Mouse (Mus musculus): Measurements from ENCODE around the gene Nqo2.
"Not testable (repeated sequence)": the region's sequence is repeated elsewhere in the genome, so short reads cannot be mapped to it uniquely, and the experiment has no call there.

The Nqo2 gene

DNA sequence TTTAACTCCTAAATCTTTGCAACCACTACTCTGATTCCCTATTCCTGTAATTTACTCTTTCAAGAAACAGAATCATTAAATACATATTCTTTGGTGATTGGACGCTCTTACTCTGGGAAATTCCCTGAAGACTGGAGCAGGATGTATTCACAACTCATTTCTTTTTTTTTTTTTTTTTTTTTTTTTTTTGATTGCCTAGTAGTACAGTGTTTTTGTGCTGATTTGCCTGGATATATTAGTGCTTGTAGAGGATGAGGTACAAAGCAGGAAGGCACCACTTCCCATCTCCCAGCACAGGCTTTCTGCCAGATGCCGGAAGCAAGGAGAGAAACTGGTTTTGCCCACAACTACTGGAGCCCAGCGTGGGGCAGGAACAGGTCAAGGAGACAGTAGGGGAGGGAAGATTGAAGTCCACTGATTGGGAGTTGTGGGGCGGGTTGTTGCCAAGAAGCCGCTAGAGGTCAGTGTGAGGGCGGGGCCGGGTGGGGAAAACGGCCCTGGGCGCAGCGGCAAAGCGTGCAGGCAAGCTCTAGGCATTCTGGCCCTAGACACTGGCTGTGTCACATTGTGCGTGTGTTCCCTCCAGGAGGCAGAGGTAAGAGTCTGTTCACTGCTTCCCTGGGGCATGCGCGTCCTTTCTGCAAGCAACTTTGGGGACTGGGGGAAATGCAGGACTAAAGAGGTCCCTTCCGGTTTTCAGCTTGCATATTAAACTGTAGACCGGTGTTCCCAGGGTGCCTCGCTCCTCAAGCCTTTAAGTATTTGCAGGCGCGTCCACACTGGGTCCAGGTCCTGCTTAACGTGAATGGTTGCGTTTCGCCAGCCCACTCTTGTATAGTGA, at the start of gene Nqo2:
Gene Nqo2, plus strand, starts transcription at position 482 of the 841 bp plus-strand sequence.
- in situ Hi-C loops (cut with MboI), result no loop called here

GRCm38 (mm10) chr13:33921041-33921440, 43.4 kb upstream of the Nqo2 start:
- in situ Hi-C loops (cut with MboI), result no loop called here

DNA sequence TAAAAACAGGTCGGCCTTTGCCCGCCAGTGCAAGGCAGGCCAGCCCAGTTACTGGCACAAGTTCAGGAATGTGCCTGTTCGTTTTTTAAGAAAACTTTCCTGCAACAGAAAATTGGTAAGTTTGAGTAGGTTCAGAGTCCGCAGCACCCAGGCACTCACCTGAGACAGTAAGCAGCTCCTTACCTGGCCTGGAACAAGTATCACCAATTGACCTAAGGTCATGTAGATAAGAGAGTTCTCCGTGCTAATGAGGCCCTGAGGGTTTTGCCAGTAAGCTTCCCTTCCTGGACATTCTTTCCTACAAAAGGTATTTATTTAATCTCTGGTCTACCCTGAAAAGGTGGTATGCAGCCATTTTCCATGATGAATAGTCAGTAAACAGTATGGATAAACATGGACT, 42.8 kb upstream of the Nqo2 start:
- in situ Hi-C loops (cut with MboI), result no loop called here

DNA sequence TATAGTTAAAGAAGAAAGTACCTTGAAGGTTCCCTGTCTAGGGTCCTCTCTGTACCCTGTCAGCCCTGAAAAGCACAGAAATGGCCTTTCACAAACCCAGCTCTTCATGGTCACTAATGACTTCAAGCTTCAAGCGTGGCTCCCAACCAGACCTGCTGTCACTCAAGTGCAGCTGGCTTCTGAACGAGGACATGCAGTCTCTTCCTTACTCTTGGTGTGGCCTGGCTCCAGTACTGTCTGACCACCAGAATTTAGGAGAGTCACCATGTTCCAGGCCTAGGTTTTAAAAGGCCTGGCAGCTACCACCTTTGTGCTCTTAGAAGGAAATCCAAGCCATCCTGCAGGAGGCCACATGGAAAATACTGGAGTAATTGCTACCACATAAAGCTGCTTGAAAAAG, 34.2 kb upstream of the Nqo2 start:
- in situ Hi-C loops (cut with MboI), result no loop called here

DNA sequence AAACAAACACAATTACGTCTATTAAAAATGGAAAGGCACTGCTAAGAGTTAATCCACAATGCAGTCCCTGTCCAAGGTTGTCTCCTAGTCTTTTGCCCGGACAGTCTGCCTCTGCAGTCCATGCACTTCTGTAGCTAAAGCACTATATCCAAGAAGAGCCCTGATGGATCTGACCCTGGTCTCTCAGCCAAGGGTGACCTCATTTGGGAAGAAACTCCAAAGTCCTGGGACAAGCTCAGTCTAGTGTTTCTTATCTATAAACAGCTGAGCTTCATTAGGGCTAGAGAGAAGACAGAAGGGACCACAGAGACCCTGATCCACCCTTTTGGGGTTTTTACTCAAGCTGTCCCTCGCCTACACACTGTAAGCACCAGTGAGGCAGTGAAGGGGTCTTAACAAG, 33.6 kb upstream of the Nqo2 start:
- in situ Hi-C loops (cut with MboI), result no loop called here

DNA sequence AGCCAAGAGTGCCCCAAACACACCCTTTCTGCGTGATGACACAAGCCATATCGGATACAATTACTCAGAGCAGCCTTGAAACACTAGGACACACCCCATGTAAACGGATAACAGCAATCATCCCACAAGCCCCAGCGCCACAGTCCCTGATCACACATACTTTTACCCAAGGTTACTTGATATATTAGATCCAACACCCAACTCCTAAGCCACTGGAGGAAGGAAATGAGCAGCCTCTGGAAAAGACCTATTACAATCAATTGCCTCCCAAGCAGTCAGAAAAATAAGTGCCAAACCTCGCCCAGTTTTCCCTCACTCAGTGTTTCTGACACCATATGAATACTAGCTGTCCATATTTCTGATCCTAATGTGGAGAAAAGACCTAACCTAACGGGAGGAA, 29.7 kb upstream of the Nqo2 start:
- in situ Hi-C loops (cut with MboI), result no loop called here

DNA sequence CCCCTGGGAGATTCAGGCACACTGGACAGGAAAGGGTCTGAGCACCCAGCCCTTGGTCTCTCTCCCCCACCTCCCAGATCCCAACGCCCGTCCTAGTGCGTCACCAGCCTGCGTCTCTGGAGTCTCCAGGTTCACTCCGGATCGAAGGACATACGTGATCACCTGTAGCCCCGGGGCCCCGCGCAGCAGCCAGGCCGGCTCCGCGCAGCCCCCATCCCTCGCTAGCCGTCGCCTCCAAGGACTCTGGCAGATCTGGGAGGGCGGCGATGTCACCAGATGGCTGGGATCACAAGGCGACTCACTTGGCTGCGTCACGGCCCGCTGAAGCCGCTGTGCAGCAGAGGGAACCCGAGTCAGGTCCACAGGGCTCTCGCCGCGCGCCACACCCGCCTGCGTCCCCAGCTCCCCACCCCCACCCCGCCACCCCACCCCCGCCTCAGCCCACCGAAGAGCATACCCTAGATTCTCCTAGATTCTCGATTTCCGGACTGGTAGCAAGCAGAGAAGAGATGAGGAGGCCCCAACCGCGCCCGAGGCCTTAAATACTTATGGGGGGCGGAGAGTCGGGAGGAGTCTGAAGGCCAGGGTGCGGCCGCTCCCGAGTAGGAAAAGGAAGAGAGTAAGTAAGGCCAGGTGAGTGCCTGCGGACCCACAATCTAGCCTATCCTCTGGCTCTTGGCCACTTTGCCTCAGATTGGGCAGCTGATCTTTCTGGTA, 28.9 kb upstream of the Nqo2 start:
- in situ Hi-C loops (cut with MboI), result no loop called here

DNA sequence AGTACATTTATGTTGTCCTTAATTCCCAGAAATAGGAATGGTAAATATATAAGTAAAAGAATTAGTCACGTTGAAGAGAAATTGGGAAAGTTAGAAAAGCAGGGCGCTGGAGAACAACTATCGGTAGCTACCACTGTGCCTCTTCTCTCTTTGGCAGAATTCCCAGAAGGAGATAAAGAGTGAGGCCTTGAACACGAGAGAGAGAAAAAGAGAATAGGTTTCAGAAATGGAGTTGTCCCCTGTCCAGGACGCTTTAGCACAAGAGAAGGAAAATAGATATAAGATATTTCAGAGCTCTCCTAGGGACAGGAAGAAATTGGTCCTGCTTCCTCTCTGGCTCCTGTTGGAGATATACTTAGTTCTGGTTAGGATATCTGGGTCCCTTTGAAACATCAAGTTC, 27.3 kb upstream of the Nqo2 start:
- in situ Hi-C loops (cut with MboI), result no loop called here

DNA sequence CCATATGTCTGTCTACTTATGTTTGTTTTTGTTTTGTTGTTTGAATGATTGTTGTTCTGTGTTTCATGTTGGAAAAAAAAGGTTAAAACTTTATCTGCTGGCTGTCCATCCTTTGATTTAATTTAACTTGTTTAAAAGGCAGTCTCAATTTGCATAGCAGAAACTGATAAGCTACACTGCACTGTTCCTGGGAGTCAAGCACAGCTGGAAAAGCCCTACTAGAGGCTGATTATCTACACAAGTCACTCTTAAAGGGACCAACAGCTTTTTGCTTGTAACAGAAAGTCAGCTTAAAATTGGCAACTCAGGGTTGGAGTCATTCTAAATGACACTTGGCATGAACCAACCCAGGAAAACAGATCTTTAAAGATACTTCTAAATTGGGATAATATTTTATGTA, 26.9 kb upstream of the Nqo2 start:
- in situ Hi-C loops (cut with MboI), result not testable (repeated sequence)

DNA sequence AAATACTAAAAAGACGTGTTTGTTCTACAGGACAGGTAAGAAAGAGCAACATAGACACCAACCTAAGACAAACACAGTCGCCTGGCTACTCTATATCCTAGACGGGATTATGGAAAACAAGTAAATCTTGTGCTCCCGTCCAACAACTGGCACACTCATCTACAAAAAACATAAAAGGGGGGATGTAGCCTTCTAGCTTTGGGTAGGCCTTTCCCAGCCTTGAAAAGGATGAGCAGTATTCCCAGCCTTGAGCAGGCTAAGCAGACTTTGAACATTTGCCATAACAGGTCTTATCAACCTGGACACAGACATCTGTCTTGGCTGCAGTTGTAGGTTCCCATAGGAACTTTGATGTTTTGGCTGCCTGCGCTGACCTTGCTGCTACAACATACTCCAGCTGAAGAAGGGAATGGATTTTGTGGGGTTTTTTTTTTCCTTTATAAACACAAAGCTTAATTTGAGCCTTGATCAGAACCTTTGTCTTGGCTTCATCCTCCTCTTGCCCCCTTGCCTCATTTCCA, 23.1 kb upstream of the Nqo2 start:
- in situ Hi-C loops (cut with MboI), result no loop called here

GRCm38 (mm10) chr13:33942212-33942779, 22.2 kb upstream of the Nqo2 start:
- in situ Hi-C loops (cut with MboI), result no loop called here

GRCm38 (mm10) chr13:33951308-33952074, 13.0 kb upstream of the Nqo2 start:
- in situ Hi-C loops (cut with MboI), result no loop called here

DNA sequence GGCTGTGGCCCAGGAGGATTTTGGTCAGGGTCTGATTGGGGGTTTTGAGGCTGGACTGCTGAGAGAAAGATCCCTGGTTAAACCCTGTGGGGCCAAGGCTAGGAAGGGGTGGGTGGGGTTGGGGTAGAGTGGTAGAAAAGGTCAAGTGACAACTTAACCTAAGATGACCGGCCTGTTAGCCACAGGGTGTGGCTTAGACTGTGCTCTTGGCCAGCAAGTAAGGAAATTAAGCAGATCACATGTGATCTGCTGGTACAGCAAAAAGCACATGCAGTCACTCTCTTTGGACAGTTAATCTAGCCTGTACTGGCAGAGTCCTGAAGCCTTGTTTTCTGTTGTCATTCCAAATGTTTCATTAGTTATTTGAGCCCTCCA, 12.4 kb upstream of the Nqo2 start:
- in situ Hi-C loops (cut with MboI), result no loop called here

DNA sequence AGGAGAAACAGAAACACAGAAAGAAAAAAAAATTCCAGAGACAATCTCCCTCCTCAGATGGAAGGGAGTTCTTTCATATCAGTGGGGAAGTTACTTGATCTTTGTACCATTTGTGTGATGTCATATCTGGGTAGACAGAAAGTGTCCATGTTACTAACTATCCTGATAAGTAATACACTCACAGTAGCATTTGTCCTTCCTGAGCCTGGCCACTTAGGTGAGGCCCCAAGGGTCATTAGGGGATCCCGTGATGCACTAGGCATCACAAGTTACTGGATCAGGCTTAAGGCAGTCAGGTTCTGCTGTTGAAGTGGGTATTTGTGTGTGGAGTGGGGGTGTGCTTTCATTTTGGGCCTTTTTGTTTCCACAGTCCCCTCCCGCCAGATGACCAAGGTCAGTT, 11.5 kb upstream of the Nqo2 start:
- in situ Hi-C loops (cut with MboI), result no loop called here

- in situ Hi-C loops (cut with MboI), result no loop called here
Measured at GRCm38 (mm10) chr13:33956571-33957421, 7.7 kb upstream of the Nqo2 start.

GRCm38 (mm10) chr13:33959771-33960170, 4.7 kb upstream of the Nqo2 start:
- in situ Hi-C loops (cut with MboI), result no loop called here

DNA sequence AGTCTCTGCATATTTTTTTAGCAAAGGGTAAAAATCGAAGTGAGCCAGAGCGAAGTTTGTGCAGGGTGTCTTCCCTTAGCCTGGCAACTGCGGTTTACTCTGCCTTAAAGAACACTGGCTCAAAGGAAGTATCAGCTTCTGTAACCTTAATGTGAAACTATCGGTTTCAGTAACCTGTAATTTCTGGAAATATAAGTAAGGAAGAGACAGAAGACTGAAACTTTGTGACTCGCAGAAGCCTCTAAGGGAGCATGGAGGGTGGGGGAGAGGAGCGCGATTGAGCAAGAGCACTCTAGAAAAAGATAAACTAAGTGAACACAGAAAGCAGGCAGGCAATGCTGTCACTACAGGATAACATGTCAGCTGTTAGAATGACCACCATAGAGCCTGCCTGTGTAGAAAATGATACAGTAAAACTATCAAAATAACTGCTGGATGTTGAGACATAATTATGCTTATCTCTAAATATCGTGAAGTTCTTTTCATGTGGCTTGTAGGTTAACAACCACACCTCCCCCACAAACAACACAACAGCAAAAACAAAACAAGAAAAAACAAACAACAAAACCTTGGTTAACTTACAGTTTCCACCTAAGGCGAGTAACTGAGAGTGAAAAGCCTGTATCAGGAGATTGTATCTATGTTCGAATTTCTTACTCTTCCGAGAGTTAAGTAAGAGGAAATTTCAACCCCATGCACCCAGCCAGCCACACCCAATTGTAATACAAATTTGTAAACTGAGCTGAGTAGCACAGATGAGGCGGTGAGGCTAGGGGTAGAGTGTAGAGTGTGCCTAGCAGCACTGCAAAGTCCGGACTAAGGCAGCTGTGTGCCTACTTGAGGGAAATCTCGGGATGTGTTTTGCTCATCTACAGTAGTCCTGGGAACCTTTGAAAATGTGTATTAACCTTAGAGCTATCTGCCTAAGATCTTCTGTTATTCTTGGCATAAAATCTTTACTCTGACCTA, 853 bp downstream of the Nqo2 start:
- in situ Hi-C loops (cut with MboI), result no loop called here

DNA sequence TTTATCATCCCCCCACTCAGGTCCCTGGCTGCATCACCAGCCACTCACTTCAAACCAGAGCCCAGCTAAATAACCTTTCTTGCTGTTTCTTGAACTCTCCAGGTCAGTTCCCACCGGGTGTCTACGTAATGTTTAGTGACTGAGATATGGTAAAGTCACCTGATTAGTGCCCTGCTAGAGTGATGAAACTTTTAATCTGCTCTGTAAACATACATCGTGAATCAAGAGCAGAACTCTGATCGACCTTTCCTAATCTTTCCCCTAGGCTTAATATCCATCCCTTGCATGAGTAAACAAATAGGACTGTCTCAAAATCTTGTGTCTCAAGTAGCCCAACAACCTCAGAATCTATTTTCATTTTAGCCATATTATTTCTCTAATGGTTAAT, 1.5 kb downstream of the Nqo2 start:
- in situ Hi-C loops (cut with MboI), result no loop called here

GRCm38 (mm10) chr13:33966574-33966973, 2.1 kb downstream of the Nqo2 start:
- in situ Hi-C loops (cut with MboI), result no loop called here

DNA sequence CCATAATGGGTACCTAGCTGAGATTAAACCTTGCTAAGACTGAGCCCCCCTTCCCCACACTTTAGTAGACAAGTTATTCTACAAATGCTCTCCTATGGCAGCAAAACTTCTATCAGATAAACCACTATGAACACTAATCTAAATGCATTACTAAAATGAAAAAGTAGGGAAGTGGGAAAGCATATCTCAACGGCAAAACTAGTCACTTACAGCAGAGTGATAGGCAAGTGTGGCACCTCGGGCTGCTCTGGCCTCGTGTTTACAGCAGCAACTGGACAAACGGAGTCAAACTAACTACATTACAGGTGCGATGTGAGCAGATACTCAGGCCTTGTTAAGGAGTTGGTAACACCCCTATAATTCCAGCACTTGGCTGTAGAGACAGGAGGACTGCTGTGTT, 25.1 kb downstream of the Nqo2 start:
- in situ Hi-C loops (cut with MboI), result no loop called here
